ENCODE assay signal across 11 mouse cellular contexts in genomic region chr13:72366281-72366680, GRCm38 (mm10).
A peak's percentile ranks its signal among the peaks of the same experiment; 100 is the strongest.
DNase-seq lines count a peak whose midpoint lies in the region; ATAC-seq and TF ChIP-seq lines count a peak whose summit lies in the region.
"Had no signal": no experiment of that assay in that cellular context is flagged by ENCODE, and none has a peak within 500 bp of the region (broad histone marks: within the 10 kb centered on the region; RNA-seq: fewer than 3 reads in every experiment).

No protein-coding gene starts in this region.

- WGBS in kidney, postnatal 0 days: 12% methylated on average over 11 of the region's 11 CpGs
- 63% methylated on average over 11 of the region's 11 CpGs for WGBS in hindbrain, postnatal 0 days
- WGBS in neural tube, embryonic 12.5 days: 43% methylated on average over 11 of the region's 11 CpGs

- H3K27me3 ChIP-seq in kidney, postnatal 0 days (ENCODE audit: insufficient read depth, low read length): 0 out of 2 replicates have a peak, but pooled peaks cover 3% of the 10 kb centered on the region
- peaks cover 4% of the 10 kb centered on the region; the same call in 1 of the 2 replicates for H3K27me3 ChIP-seq in hindbrain, postnatal 0 days (ENCODE audit: insufficient read depth, low read length)
- peaks cover 18% of the 10 kb centered on the region; the same call in 1 of the 2 replicates for H3K27me3 ChIP-seq in neural tube, embryonic 12.5 days (replicated peaks)

- H3K4me2 ChIP-seq in kidney, postnatal 0 days (ENCODE audit: low read length): peak overlapping the region; percentile 40
- H3K4me2 ChIP-seq in hindbrain, postnatal 0 days (ENCODE audit: low read depth, low read length): peak overlapping the region; percentile 51
- peak overlapping the region; percentile 53 for H3K4me2 ChIP-seq in neural tube, embryonic 12.5 days (replicated peaks)

- ATAC-seq in kidney, postnatal 0 days (replicated peaks; ENCODE audit: low FRiP score, low read depth): no peak
- ATAC-seq in hindbrain, postnatal 0 days: no peak
- ATAC-seq in neural tube, embryonic 12.5 days (ENCODE audit: low FRiP score, low read depth): peak; percentile 52; the same call in 1 of the 2 replicates
- ATAC-seq in granulocyte monocyte progenitor cell, adult 5-6 weeks (replicated peaks; ENCODE audit: poor library complexity, severe bottlenecking): no peak

- no peak overlapping the region for H3K4me3 ChIP-seq in kidney, postnatal 0 days (replicated peaks; ENCODE audit: low read depth, low read length)
- H3K4me3 ChIP-seq in hindbrain, postnatal 0 days (ENCODE audit: low read length): peak overlapping the region; percentile 11; the same call in 1 of the 2 replicates
- H3K4me3 ChIP-seq in neural tube, embryonic 12.5 days: no peak overlapping the region; the same call in 1 of the 2 replicates
- H3K4me3 ChIP-seq: erythroblast, embryonic 14.5 days had no signal

- TF ChIP-seq CTCF in kidney, postnatal 0 days (IDR thresholded peaks at IDR 0.05; ENCODE audit: low read depth): no peak
- TF ChIP-seq CTCF in hindbrain, postnatal 0 days (IDR thresholded peaks at IDR 0.05; ENCODE audit: low read depth): no peak

- no peaks in the 10 kb centered on the region for H3K9me3 ChIP-seq in kidney, postnatal 0 days (replicated peaks; ENCODE audit: low read length)
- no peaks in the 10 kb centered on the region for H3K9me3 ChIP-seq in hindbrain, postnatal 0 days (ENCODE audit: low read length)
- no peaks in the 10 kb centered on the region for H3K9me3 ChIP-seq in neural tube, embryonic 12.5 days

- H3K36me3 ChIP-seq in kidney, postnatal 0 days (ENCODE audit: insufficient read depth, low read length): no peaks in the 10 kb centered on the region
- H3K36me3 ChIP-seq in hindbrain, postnatal 0 days (ENCODE audit: insufficient read depth, low read length): no peaks in the 10 kb centered on the region
- no peaks in the 10 kb centered on the region for H3K36me3 ChIP-seq in neural tube, embryonic 12.5 days

- H3K4me1 ChIP-seq in kidney, postnatal 0 days (replicated peaks; ENCODE audit: insufficient read depth, low read length): no peaks in the 10 kb centered on the region
- peaks cover 6% of the 10 kb centered on the region; the same call in 1 of the 2 replicates for H3K4me1 ChIP-seq in hindbrain, postnatal 0 days (ENCODE audit: insufficient read depth, low read length)
- H3K4me1 ChIP-seq in neural tube, embryonic 12.5 days: peaks cover 15% of the 10 kb centered on the region

- H3K27ac ChIP-seq in kidney, postnatal 0 days: no peak overlapping the region
- H3K27ac ChIP-seq in hindbrain, postnatal 0 days: no peak overlapping the region
- no peak overlapping the region for H3K27ac ChIP-seq in neural tube, embryonic 12.5 days
- H3K27ac ChIP-seq: liver, embryonic 14.5 days had no signal

- DNase-seq in embryo, embryonic 11 days: peak; percentile 40
- DNase-seq in embryo, embryonic 10 days (ENCODE audit: low spot score): no peak
- no peak for DNase-seq in kidney, postnatal 0 days (ENCODE audit: low spot score)
- DNase-seq in kidney, adult 11 months: no peak
- DNase-seq in hindbrain, postnatal 0 days (ENCODE audit: low spot score): no peak
- no peak for DNase-seq in layer of hippocampus, adult 9-10 months (ENCODE audit: low spot score)
- DNase-seq: adrenal gland, adult 2 months had no signal

- H3K9ac ChIP-seq in kidney, postnatal 0 days (ENCODE audit: low read depth, low read length): no peak overlapping the region
- H3K9ac ChIP-seq in hindbrain, postnatal 0 days (replicated peaks; ENCODE audit: low read length): no peak overlapping the region
- H3K9ac ChIP-seq in neural tube, embryonic 12.5 days: no peak overlapping the region
- H3K9ac ChIP-seq: liver, embryonic 14.5 days had no signal
